Mouse (Mus musculus) CH12.LX (cell line): ENCODE data around the gene Tgm4. TPM values are rescaled to one million over a fixed set of nuclear protein-coding genes. Genes with fewer than 3 reads are reported as not detected.

Experiments used
- DNase-seq: peaks from one replicate; pipeline ENCODE4 v3.0.0-alpha.2; 2013; ENCODE audit errors: extremely low read depth
- H3K27ac ChIP-seq: 2 replicates; pipeline ENCODE4 v1.5.1; 2012; ENCODE audit warnings: low read depth, mild to moderate bottlenecking, control low read depth, moderate library complexity; ENCODE audit not compliant: insufficient read depth
- H3K27me3 ChIP-seq: replicated peaks from 2 replicates; pipeline ENCODE3; 2012; ENCODE audit warnings: inconsistent platforms
- H3K36me3 ChIP-seq, 2 experiments: replicated peaks in 1 of 2; 2 replicates each; pipeline versions ENCODE3 to v1.6.1; 2012; ENCODE audit warnings: inconsistent platforms in 1 of 2, low read length in 1 of 2, mild to moderate bottlenecking in 1 of 2, mixed read lengths in 1 of 2, moderate library complexity in 1 of 2; ENCODE audit not compliant: control insufficient read depth in 1 of 2, insufficient read depth in 1 of 2
- H3K4me1 ChIP-seq, 2 experiments: 2 replicates each; pipeline ENCODE4 v1.6.1; 2012; ENCODE audit warnings: inconsistent platforms in 1 of 2, moderate library complexity in 1 of 2; ENCODE audit not compliant: insufficient read depth in 2 of 2, control insufficient read depth in 1 of 2
- H3K4me2 ChIP-seq: 2 replicates; pipeline ENCODE4 v1.6.1; 2012; ENCODE audit warnings: low read depth, mild to moderate bottlenecking, control low read depth; ENCODE audit not compliant: poor library complexity, insufficient read depth, severe bottlenecking
- H3K4me3 ChIP-seq, 3 experiments: fragments of 150-350 bp in 1 of 3; sonication (generic) in 1 of 3; replicated peaks in 1 of 3; 2 replicates each; pipeline versions ENCODE3 to v1.5.1; 2011 to 2012; ENCODE audit warnings: low read depth in 2 of 3, low read length in 2 of 3, mild to moderate bottlenecking in 2 of 3, moderate library complexity in 2 of 3, control low read depth in 1 of 3, improper control_type of control experiment in 1 of 3, inconsistent platforms in 1 of 3, mixed read lengths in 1 of 3; ENCODE audit not compliant: poor library complexity in 1 of 3
- H3K79me2 ChIP-seq: replicated peaks from 2 replicates; pipeline ENCODE4 v1.6.1; 2012; ENCODE audit warnings: mild to moderate bottlenecking, moderate library complexity; ENCODE audit not compliant: control insufficient read depth, poor library complexity, insufficient read depth, severe bottlenecking; ENCODE audit errors: extremely low read depth
- H3K9ac ChIP-seq: 2 replicates; pipeline ENCODE4 v1.6.1; 2012; ENCODE audit warnings: low read depth, mild to moderate bottlenecking, control low read depth, moderate library complexity; ENCODE audit not compliant: insufficient read depth
- H3K9me3 ChIP-seq: replicated peaks from 2 replicates; pipeline ENCODE3; 2012; ENCODE audit warnings: low read length, inconsistent platforms, mixed read lengths
- BHLHE40 ChIP-seq: IDR thresholded peaks from 2 replicates; pipeline ENCODE4 v1.6.1; 2011; ENCODE audit warnings: mild to moderate bottlenecking, low read depth, low read length, improper control_type of control experiment
- CHD1 ChIP-seq: IDR thresholded peaks from 2 replicates; pipeline ENCODE4 v1.6.1; 2012; ENCODE audit warnings: low read depth, low read length, improper control_type of control experiment, inconsistent platforms
- E2F4 ChIP-seq: IDR thresholded peaks from 2 replicates; pipeline ENCODE4 v1.6.1; 2011; ENCODE audit warnings: low read depth, low read length, improper control_type of control experiment; ENCODE audit not compliant: insufficient replicate concordance
- ELF1 ChIP-seq: IDR thresholded peaks from 2 replicates; pipeline ENCODE4 v1.6.1; 2014; ENCODE audit warnings: low read depth, mild to moderate bottlenecking, inconsistent platforms, low read length, improper control_type of control experiment
- EP300 ChIP-seq: IDR thresholded peaks from 2 replicates; pipeline ENCODE4 v1.6.1; 2011; ENCODE audit warnings: low read length, improper control_type of control experiment
- ETS1 ChIP-seq: conservative IDR thresholded peaks from 2 replicates; pipeline ENCODE4 v1.6.1; 2012; ENCODE audit warnings: low read depth, mild to moderate bottlenecking, inconsistent platforms, low read length, improper control_type of control experiment, moderate library complexity
- GABPA ChIP-seq: IDR thresholded peaks from 2 replicates; pipeline ENCODE4 v1.6.1; 2012; ENCODE audit warnings: low read depth, low read length, improper control_type of control experiment, inconsistent platforms; ENCODE audit not compliant: insufficient replicate concordance
- JUN ChIP-seq: IDR thresholded peaks from 2 replicates; pipeline ENCODE4 v1.6.1; 2011; ENCODE audit warnings: low read depth, mild to moderate bottlenecking, low read length, improper control_type of control experiment, moderate library complexity; ENCODE audit not compliant: insufficient read depth
- JUND ChIP-seq: conservative IDR thresholded peaks from 2 replicates; pipeline ENCODE4 v1.6.1; 2011; ENCODE audit warnings: low read depth, low read length, improper control_type of control experiment
- KAT2A ChIP-seq: IDR thresholded peaks from 2 replicates; pipeline ENCODE4 v1.6.1; 2012; ENCODE audit warnings: low read length, improper control_type of control experiment, inconsistent platforms; ENCODE audit not compliant: insufficient replicate concordance
- MAX ChIP-seq: IDR thresholded peaks from 2 replicates; pipeline ENCODE4 v1.6.1; 2011; ENCODE audit warnings: low read length, improper control_type of control experiment
- MAZ ChIP-seq: IDR thresholded peaks from 2 replicates; pipeline ENCODE4 v1.6.1; 2012; ENCODE audit warnings: low read depth, mild to moderate bottlenecking, inconsistent platforms, low read length, improper control_type of control experiment, moderate library complexity
- MXI1 ChIP-seq: IDR thresholded peaks from 2 replicates; pipeline ENCODE4 v1.6.1; 2011; ENCODE audit warnings: mild to moderate bottlenecking, low read depth, low read length, improper control_type of control experiment
- MYC ChIP-seq: IDR thresholded peaks from 2 replicates; pipeline ENCODE4 v1.6.1; 2011; ENCODE audit warnings: low read depth, mild to moderate bottlenecking, improper control_type of control experiment, low read length
- NELFE ChIP-seq: IDR thresholded peaks from 2 replicates; pipeline ENCODE4 v1.6.1; 2011; ENCODE audit warnings: low read depth, low read length, improper control_type of control experiment
- NRF1 ChIP-seq: IDR thresholded peaks from 2 replicates; pipeline ENCODE4 v1.6.1; 2014; ENCODE audit warnings: low read depth, mild to moderate bottlenecking, inconsistent platforms, low read length, improper control_type of control experiment, moderate library complexity
- PAX5 ChIP-seq: IDR thresholded peaks from 2 replicates; pipeline ENCODE4 v1.6.1; 2012; ENCODE audit warnings: low read length, inconsistent platforms, mixed read lengths
- POLR2A ChIP-seq: IDR thresholded peaks from 2 replicates; pipeline ENCODE4 v1.6.1; 2011; ENCODE audit warnings: low read depth, mild to moderate bottlenecking, improper control_type of control experiment, low read length
- POLR2AphosphoS2 ChIP-seq: IDR thresholded peaks from 2 replicates; pipeline ENCODE4 v1.6.1; 2011; ENCODE audit warnings: low read depth, low read length, improper control_type of control experiment
- RAD21 ChIP-seq: IDR thresholded peaks from 2 replicates; pipeline ENCODE4 v1.6.1; 2011; ENCODE audit warnings: low read depth, mild to moderate bottlenecking, low read length, improper control_type of control experiment, moderate library complexity
- RCOR1 ChIP-seq: conservative IDR thresholded peaks from 2 replicates; pipeline ENCODE4 v1.6.1; 2012; ENCODE audit warnings: low read depth, mild to moderate bottlenecking, inconsistent platforms, low read length, improper control_type of control experiment
- SIN3A ChIP-seq: IDR thresholded peaks from 2 replicates; pipeline ENCODE4 v1.6.1; 2012; ENCODE audit warnings: low read length, improper control_type of control experiment, inconsistent platforms
- SMC3 ChIP-seq: IDR thresholded peaks from 2 replicates; pipeline ENCODE4 v1.6.1; 2011; ENCODE audit warnings: low read depth, low read length, improper control_type of control experiment
- TBP ChIP-seq: conservative IDR thresholded peaks from 2 replicates; pipeline ENCODE4 v1.6.1; 2011; ENCODE audit warnings: low read depth, low read length, improper control_type of control experiment
- TCF12 ChIP-seq: IDR thresholded peaks from 2 replicates; pipeline ENCODE4 v1.6.1; 2014; ENCODE audit warnings: low read depth, mild to moderate bottlenecking, inconsistent platforms, low read length, improper control_type of control experiment
- UBTF ChIP-seq: IDR thresholded peaks from 2 replicates; pipeline ENCODE4 v1.6.1; 2012; ENCODE audit warnings: low read depth, mild to moderate bottlenecking, inconsistent platforms, low read length, improper control_type of control experiment, moderate library complexity
- USF1 ChIP-seq: IDR thresholded peaks from 2 replicates; pipeline ENCODE4 v1.6.1; 2014; ENCODE audit warnings: low read depth, mild to moderate bottlenecking, inconsistent platforms, low read length, improper control_type of control experiment
- USF2 ChIP-seq: conservative IDR thresholded peaks from 2 replicates; pipeline ENCODE4 v1.6.1; 2011; ENCODE audit warnings: low read depth, low read length, improper control_type of control experiment
- ZC3H11A ChIP-seq: IDR thresholded peaks from 2 replicates; pipeline ENCODE4 v1.6.1; 2012; ENCODE audit warnings: low read depth, mild to moderate bottlenecking, inconsistent platforms, low read length, improper control_type of control experiment
- ZMIZ1 ChIP-seq: IDR thresholded peaks from 2 replicates; pipeline ENCODE4 v1.6.1; 2012; ENCODE audit warnings: low read depth, mild to moderate bottlenecking, inconsistent platforms, low read length, improper control_type of control experiment
- ZNF384 ChIP-seq: IDR thresholded peaks from 2 replicates; pipeline ENCODE4 v1.6.1; 2012; ENCODE audit warnings: low read depth, low read length, improper control_type of control experiment, inconsistent platforms
- dilution Hi-C: fragments of 300-500 bp; cut with MboI; formaldehyde crosslinking; loops from 2 replicates; pipeline ENCODE4 v1.14.3; 2020; ENCODE audit warnings: low sequenced_read_pairs; ENCODE audit not compliant: extremely low pct_unique_long_range_greater_than_20kb, extremely low pct_ligation_motif_present
- in situ Hi-C: fragments of 300-500 bp; cut with MboI; formaldehyde crosslinking; loops from 3 replicates; pipeline ENCODE4 v1.14.3; 2019; ENCODE audit warnings: low sequenced_read_pairs, low pct_ligation_motif_present, low pct_unique_long_range_greater_than_20kb, mixed read lengths
- polyA plus RNA-seq: library from polyadenylated mRNA; unstranded; fragments of >175 nt; gene quantifications from 2 replicates; pipeline ENCODE4 v1.2.1, GENCODE M21; 2012; ENCODE audit warnings: low read depth; ENCODE audit not compliant: insufficient read length
- total RNA-seq, 2 experiments: library from RNA; depleted of rRNA; stranded (reverse); fragments of 300-350 nt in 1 of 2; fragments of >200 nt in 1 of 2; gene quantifications; 2 replicates each; pipeline ENCODE4 v1.2.3; 2012 to 2014

Gene Tgm4
- total and polyA plus RNA-seq, 3 experiments = 0.24 to 0.51 TPM; not detected in 1

GRCm38 (mm10) chr9:123006071-123006470, 28.5 kb upstream of the Tgm4 start:
- in situ Hi-C loops (no loop called here), dilution Hi-C loops (no loop called here)
- Histone ChIP-seq H3K79me2 (no peaks in the 10 kb centered on the region), H3K9ac (no peak overlapping the region), H3K4me3 (no peak overlapping the region), H3K4me1 (peaks cover 9 to 46% of the 10 kb centered on the region in 2 experiments), H3K27ac (no peak overlapping the region), H3K9me3 (no peaks in the 10 kb centered on the region), H3K27me3 (no peaks in the 10 kb centered on the region), H3K36me3 (peaks cover 61 to 91% of the 10 kb centered on the region in 2 experiments), H3K4me2 (no peak overlapping the region)
- TF ChIP-seq SMC3 (peak; percentile 3; the same call in 1 of the 2 replicates), SIN3A (no peak)
- no peak for DNase-seq

- Histone ChIP-seq H3K27me3 (no peaks in the 10 kb centered on the region), H3K4me2 (peak within 1 kb of the TSS; percentile 96), H3K27ac (peak within 1 kb of the TSS; percentile 86), H3K4me1 (peaks cover 2 to 38% of the 10 kb centered on the region in 2 experiments; a peak in 2 of 4 replicates), H3K36me3 (peaks cover 3 to 35% of the 10 kb centered on the region in 2 experiments), H3K4me3 (peak within 1 kb of the TSS; percentile 74 to 95 (median 92)), H3K9ac (peak within 1 kb of the TSS; percentile 92), H3K79me2 (no peaks in the 10 kb centered on the region; the same call in 1 of the 2 replicates), H3K9me3 (no peaks in the 10 kb centered on the region)
- dilution Hi-C loops = no loop called here
- in situ Hi-C loops = no loop called here
- peak; percentile 84 for DNase-seq
- TF ChIP-seq ZMIZ1 = peak; percentile 87
- TF ChIP-seq RCOR1 = no peak
- peak; percentile 57; the same call in 1 of the 2 replicates for TF ChIP-seq TCF12
- no peak for TF ChIP-seq ZNF384
- no peak for TF ChIP-seq RAD21
- peak; percentile 80; the same call in 1 of the 2 replicates for TF ChIP-seq NELFE
- no peak for TF ChIP-seq EP300
- no peak for TF ChIP-seq USF1
- TF ChIP-seq MAX = peak; percentile 50; the same call in 1 of the 2 replicates
- TF ChIP-seq POLR2AphosphoS2 = no peak
- 0 out of 2 replicates have a peak, but pooled peaks have one; percentile 10 for TF ChIP-seq NRF1
- no peak for TF ChIP-seq KAT2A
- TF ChIP-seq ETS1 = no peak
- no peak for TF ChIP-seq TBP
- no peak for TF ChIP-seq GABPA
- TF ChIP-seq JUN = no peak
- no peak for TF ChIP-seq USF2
- peak; percentile 72; the same call in 1 of the 2 replicates for TF ChIP-seq UBTF
- TF ChIP-seq MAZ = no peak
- peak; percentile 78; the same call in 1 of the 2 replicates for TF ChIP-seq BHLHE40
- TF ChIP-seq SMC3 = no peak
- no peak for TF ChIP-seq CHD1
- TF ChIP-seq POLR2A = no peak; the same call in none of the 2 replicates
- no peak for TF ChIP-seq E2F4
- TF ChIP-seq PAX5 = no peak
- peak; percentile 91; the same call in 1 of the 2 replicates for TF ChIP-seq MXI1
- peak; percentile 82 for TF ChIP-seq ZC3H11A
- TF ChIP-seq MYC = peak; percentile 63; the same call in 1 of the 2 replicates
- TF ChIP-seq SIN3A = peak; percentile 26; the same call in 1 of the 2 replicates
- TF ChIP-seq JUND = no peak
- TF ChIP-seq ELF1 = peak; percentile 60; the same call in 1 of the 2 replicates
Measured at GRCm38 (mm10) chr9:123020995-123021631, 13.4 kb upstream of the Tgm4 start, which contains the start of gene Tmem42. TSS of gene Tmem42 (plus strand) at chr9:123021326.
